Mouse (Mus musculus): ENCODE measurements around the gene Car5a. TPM values are rescaled to one million over a fixed set of nuclear protein-coding genes. Genes with fewer than 3 reads are reported as not detected.

Car5a gene
- polyA plus RNA-seq, 1 experiment = 0.08 TPM

DNA sequence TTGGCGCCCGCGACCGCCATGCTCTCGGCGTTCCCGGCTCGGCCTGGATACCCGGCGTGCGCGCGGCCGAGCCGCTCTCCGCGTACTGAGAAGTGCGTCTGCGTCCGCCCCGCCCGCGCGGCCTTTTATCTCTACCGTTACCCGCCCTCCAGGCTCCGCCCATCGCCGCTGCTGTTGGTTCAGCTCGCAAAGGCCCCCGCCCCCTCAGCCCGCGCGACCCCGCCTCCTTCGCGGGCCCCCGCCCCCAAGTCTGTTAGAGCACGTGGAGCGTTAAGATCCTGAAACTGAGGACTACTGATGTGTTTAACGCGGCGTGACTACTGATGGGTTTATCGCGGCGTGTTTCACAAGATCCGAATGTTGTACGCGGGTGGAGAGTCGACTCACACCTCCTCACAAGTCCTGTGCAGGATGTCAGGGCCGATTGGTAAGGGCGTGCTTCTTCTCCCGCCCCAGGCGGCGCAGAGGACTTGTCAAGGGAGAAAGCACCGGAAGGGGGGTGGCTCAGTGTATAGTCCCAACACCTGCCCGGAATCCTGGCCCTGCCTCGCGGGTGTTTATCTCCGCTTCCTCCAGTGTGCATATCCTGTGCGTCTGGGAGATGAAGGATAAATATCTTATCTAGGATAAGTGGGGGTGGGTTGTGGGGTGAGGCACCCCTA is 37.0 kb downstream of the Car5a start, which contains the start of gene Slc7a5:
Slc7a5 (minus strand) TSS at position 108 of the 662 bp plus-strand sequence.
- H3K4me1 ChIP-seq (ENCODE audit: control insufficient read depth) = peaks cover 80% of the 10 kb centered on the region
- no peak for TF ChIP-seq TAL1 (IDR thresholded peaks at IDR 0.05; ENCODE audit: low read length)
- 0 out of 2 replicates have a peak, but pooled peaks have one; percentile 8 for TF ChIP-seq GATA1 (IDR thresholded peaks at IDR 0.05; ENCODE audit: low read length)
- H3K9me3 ChIP-seq (ENCODE audit: control insufficient read depth, low read length) = no peaks in the 10 kb centered on the region
- H3K4me3 ChIP-seq (replicated peaks) = peak within 1 kb of the TSS; percentile 100
- peaks cover 36% of the 10 kb centered on the region for H3K36me3 ChIP-seq (ENCODE audit: control insufficient read depth)
- no peaks in the 10 kb centered on the region for H3K27me3 ChIP-seq (ENCODE audit: control insufficient read depth)

DNA sequence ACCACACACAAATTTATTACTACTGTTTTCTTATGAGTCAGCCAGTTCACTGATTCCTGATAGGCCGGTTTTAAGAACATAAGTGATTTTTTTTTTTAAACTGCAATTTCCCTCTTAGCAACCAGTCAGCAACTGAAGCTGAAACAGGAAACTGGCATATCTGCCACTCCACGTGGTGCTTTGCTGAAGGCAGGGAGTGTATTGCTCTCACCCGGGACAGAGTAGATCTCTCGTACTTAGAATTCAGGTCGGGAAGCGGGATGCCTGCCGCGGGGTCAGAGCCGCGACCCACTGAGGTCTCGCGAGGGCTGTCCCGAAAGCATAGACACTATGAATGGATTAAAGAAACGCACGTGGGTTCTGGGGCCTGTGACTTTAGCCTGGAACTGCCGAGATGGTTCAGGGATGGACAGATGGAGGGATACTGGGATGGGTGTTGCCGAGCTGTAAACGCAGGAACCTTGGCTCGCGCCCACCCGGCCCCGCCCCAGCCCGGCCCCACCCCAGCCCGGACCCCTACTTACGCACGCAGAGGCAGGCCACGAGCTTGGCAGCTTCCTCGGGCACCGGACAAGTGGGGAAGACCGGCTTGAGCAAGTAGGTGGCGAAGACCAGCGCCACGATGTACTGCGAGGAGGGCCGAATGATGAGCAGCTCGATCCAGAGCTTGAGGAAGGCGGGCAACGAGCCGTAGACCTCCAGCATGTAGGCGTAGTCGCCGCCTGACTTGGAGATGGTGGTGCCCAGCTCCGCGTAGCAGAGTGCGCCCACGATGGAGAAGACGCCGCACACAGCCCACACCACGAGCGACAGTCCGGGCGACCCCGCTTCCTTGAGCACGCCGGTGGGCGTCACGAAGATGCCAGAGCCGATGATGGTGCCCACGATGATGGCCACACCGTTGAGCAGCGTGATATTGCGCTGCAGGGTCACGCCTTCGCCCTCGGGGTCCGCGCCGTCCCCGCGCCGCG is 37.9 kb downstream of the Car5a start:
- H3K4me3 ChIP-seq (replicated peaks) = peak overlapping the region; percentile 100
- H3K27me3 ChIP-seq (ENCODE audit: control insufficient read depth) = no peaks in the 10 kb centered on the region
- H3K4me1 ChIP-seq (ENCODE audit: control insufficient read depth) = peaks cover 81% of the 10 kb centered on the region
- no peaks in the 10 kb centered on the region for H3K9me3 ChIP-seq (ENCODE audit: control insufficient read depth, low read length)
- TF ChIP-seq GATA1 (IDR thresholded peaks at IDR 0.05; ENCODE audit: low read length) = no peak
- no peak for TF ChIP-seq TAL1 (IDR thresholded peaks at IDR 0.05; ENCODE audit: low read length)
- peaks cover 45% of the 10 kb centered on the region for H3K36me3 ChIP-seq (ENCODE audit: control insufficient read depth)

DNA sequence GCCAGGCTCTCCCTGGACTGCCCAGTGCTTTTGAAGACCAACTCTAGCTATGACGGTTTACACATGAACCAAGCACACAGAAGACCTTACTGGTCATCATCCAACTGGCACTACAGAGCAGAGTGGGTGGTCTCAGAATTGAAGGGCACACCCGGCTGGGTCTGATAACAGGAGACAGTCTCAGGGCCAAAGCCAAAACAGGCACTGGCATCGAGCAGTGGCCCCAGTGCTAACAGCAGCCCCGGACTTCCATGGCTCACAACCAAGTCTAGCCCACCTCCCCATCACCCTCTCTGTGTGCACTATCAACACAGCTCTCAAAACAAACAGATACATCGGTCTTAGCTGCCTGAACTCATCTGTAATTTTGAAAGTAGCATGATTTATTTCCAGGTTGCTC is 38.8 kb downstream of the Car5a start:
- H3K4me1 ChIP-seq (ENCODE audit: control insufficient read depth) = peaks cover 81% of the 10 kb centered on the region

DNA sequence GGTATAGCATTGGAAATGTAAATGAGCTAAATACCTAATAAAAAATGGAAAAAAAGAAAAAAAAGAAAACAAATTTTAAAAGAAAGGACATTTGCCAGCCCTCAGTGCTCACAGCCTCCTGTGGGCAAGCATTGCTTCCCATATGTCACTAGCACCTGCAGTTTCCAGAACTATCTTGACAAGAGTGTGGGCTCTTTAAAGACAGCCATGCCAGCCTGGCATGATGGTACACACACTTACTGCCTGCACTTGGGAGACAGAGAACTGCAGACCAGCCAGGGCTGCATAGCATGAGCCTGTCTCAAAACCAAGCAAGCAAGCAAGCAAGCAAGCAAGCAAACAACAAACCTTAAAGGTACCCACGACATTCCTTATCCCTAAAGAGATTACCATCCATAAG is 39.3 kb downstream of the Car5a start:
- Histone ChIP-seq H3K4me1 (ENCODE audit: control insufficient read depth) (peaks cover 84% of the 10 kb centered on the region), H3K36me3 (ENCODE audit: control insufficient read depth) (peaks cover 59% of the 10 kb centered on the region)

More for the DNA sequence above, 38.8 kb downstream of the Car5a start:
- Histone ChIP-seq H3K9me3 (ENCODE audit: control insufficient read depth, low read length) (no peaks in the 10 kb centered on the region), H3K27me3 (ENCODE audit: control insufficient read depth) (no peaks in the 10 kb centered on the region), H3K36me3 (ENCODE audit: control insufficient read depth) (peaks cover 55% of the 10 kb centered on the region), H3K4me3 (replicated peaks) (peak overlapping the region; percentile 100)
- TF ChIP-seq TAL1 (IDR thresholded peaks at IDR 0.05; ENCODE audit: low read length) = no peak
- no peak for TF ChIP-seq GATA1 (IDR thresholded peaks at IDR 0.05; ENCODE audit: low read length)

DNA sequence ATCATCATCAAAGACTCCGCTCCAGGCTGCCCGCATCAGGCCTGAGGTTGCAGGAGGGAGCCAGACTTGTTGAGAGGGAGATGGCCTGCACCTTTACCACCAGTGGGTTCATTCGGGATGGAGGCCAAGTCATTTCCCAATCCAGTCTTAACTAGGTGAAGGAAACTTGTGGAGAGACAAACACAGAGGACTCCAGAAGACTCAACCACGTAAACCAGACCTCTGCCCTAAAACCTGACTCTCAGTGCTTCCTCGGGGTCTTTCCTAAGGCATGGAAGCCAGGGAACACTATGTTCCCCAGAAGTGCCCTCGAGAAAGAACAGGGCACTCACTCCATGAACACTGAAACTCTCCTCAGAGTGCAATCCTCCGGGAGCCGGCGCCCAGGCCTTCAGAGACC is 39.7 kb downstream of the Car5a start:
- Histone ChIP-seq H3K27me3 (ENCODE audit: control insufficient read depth) (no peaks in the 10 kb centered on the region), H3K4me3 (replicated peaks) (peak overlapping the region; percentile 100), H3K9me3 (ENCODE audit: control insufficient read depth, low read length) (no peaks in the 10 kb centered on the region), H3K36me3 (ENCODE audit: control insufficient read depth) (peaks cover 64% of the 10 kb centered on the region), H3K4me1 (ENCODE audit: control insufficient read depth) (peaks cover 87% of the 10 kb centered on the region)
- no peak for TF ChIP-seq GATA1 (IDR thresholded peaks at IDR 0.05; ENCODE audit: low read length)
- no peak for TF ChIP-seq TAL1 (IDR thresholded peaks at IDR 0.05; ENCODE audit: low read length)

More for the DNA sequence above, 39.3 kb downstream of the Car5a start:
- Histone ChIP-seq H3K9me3 (ENCODE audit: control insufficient read depth, low read length) (no peaks in the 10 kb centered on the region), H3K4me3 (replicated peaks) (peak overlapping the region; percentile 100), H3K27me3 (ENCODE audit: control insufficient read depth) (no peaks in the 10 kb centered on the region)
- no peak for TF ChIP-seq GATA1 (IDR thresholded peaks at IDR 0.05; ENCODE audit: low read length)
- no peak for TF ChIP-seq TAL1 (IDR thresholded peaks at IDR 0.05; ENCODE audit: low read length)

DNA sequence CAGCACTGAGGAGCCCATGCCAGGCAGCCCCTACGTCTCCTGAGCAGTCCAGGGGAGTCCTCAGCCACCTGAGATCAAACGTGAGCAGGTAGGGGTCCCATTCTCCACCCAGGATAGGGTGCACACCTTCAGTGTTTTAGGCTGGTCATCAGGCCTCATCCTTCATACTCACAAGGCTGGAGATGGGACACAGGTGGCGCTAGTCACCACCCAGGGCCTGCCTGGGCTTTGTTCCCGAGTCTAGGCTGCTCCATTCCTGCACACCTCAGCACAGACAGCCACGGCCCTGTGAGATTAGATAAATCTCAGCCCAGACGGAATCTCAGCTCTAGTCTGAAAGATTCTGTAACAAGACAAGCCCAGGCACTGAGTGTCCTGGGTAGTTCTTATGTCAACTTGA is 40.7 kb downstream of the Car5a start:
- peaks cover 70% of the 10 kb centered on the region for H3K36me3 ChIP-seq (ENCODE audit: control insufficient read depth)
- no peak for TF ChIP-seq GATA1 (IDR thresholded peaks at IDR 0.05; ENCODE audit: low read length)
- no peak for TF ChIP-seq TAL1 (IDR thresholded peaks at IDR 0.05; ENCODE audit: low read length)
- peak overlapping the region; percentile 100 for H3K4me3 ChIP-seq (replicated peaks)

DNA sequence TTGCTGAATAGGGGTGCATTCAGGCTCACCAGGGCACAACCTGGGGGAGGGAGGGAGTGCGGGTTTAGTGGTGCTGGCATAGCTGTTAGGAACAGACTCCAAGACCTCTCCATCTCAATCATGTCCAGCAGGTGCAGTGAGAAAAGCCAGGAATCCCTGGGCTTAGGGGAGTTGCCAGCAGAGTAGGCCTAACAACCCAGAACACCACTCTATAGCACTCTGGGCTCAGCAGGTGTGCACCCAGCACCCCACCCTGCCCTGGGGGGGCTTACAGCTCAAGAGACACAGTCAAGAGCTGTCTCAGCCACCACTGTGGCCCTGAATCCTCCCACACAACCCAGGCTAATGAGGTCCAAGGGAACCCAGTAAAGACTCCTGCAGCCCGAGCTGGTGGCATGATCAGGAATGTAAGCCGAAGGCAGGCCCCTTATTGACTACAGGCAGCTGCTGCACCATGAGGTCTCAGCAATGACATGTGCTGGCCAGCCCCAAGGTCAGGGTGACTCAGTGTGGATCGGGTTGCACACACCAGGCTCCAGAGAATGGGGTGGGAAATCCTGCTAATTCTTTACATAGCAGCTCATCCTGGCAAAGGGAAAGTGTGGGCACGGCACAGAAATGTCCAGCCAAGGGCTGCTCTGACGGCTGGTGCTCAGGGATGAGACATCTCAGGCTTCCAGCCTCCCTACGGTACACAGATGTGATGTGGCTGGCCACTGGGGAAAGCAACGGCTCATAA is 43.0 kb downstream of the Car5a start:
- Histone ChIP-seq H3K4me3 (replicated peaks) (peak overlapping the region; percentile 37), H3K9me3 (ENCODE audit: control insufficient read depth, low read length) (no peaks in the 10 kb centered on the region), H3K36me3 (ENCODE audit: control insufficient read depth) (peaks cover 89% of the 10 kb centered on the region), H3K27me3 (ENCODE audit: control insufficient read depth) (no peaks in the 10 kb centered on the region), H3K4me1 (ENCODE audit: control insufficient read depth) (peaks cover 94% of the 10 kb centered on the region)
- TF ChIP-seq TAL1 (IDR thresholded peaks at IDR 0.05; ENCODE audit: low read length) (no peak), GATA1 (IDR thresholded peaks at IDR 0.05; ENCODE audit: low read length) (no peak)

More for the DNA sequence above, 40.7 kb downstream of the Car5a start:
- Histone ChIP-seq H3K4me1 (ENCODE audit: control insufficient read depth) (peaks cover 87% of the 10 kb centered on the region), H3K9me3 (ENCODE audit: control insufficient read depth, low read length) (no peaks in the 10 kb centered on the region), H3K27me3 (ENCODE audit: control insufficient read depth) (no peaks in the 10 kb centered on the region)

DNA sequence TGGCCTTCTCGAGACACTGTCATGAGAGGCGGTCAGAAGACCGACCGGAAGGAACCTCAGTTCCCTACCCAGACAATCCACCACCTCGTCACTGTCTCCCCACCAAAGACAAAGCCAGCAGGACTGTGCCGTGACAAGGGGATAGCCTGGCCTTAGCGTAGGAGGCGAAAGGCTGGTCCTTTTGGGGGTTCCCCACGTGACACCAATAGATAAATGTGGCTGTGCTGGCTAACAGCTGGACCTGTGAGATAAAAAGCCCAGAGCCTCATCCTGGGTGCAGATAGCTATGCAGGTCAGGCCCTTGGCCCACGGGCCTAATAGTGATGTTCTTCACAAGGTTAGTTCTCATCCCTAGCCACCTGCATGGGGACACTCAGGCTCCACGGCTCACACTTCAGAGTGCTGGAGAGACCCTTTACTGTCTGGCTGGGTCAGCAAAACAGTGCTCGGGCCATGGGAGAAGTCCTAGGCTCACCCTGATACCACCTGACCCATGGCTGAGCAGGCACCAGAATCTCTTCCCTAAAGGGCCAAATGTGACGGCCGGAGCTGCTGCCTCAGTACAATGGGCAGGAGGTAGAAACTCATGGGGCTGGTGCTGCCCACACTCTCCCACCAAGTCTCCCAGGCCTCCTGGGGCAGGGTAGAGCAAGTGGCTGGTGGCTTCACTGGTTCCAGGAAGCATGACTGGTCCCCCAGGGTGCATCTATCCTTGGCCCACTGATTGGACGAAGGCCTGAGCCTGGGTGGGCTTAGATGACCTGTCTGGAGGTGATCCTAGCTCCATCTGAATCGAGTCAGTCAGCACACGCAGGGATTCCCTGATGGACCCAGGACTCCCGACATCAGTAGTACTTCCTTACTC is 45.3 kb downstream of the Car5a start:
- Histone ChIP-seq H3K9me3 (ENCODE audit: control insufficient read depth, low read length) (no peaks in the 10 kb centered on the region), H3K4me3 (replicated peaks) (peak overlapping the region; percentile 65), H3K4me1 (ENCODE audit: control insufficient read depth) (peaks cover 99% of the 10 kb centered on the region), H3K27me3 (ENCODE audit: control insufficient read depth) (no peaks in the 10 kb centered on the region), H3K36me3 (ENCODE audit: control insufficient read depth) (peaks cover 92% of the 10 kb centered on the region)
- TF ChIP-seq TAL1 (IDR thresholded peaks at IDR 0.05; ENCODE audit: low read length) (peak; percentile 99), GATA1 (IDR thresholded peaks at IDR 0.05; ENCODE audit: low read length) (peak; percentile 95)

Data from erythroblast, embryonic 14.5 days (primary cell).